Mouse (Mus musculus) embryo, embryonic 9.5 days (tissue): ENCODE measurements around the gene Steap3.

Source experiments
- DNase-seq: peaks from one replicate; pipeline ENCODE4 v3.0.0-alpha.2; 2017; ENCODE audit errors: extremely low spot score

The Steap3 gene

GRCm38 (mm10) chr1:120251193-120251592 lies 21.3 kb downstream of the Steap3 start:
- DNase-seq, result no peak

GRCm38 (mm10) chr1:120250586-120250985 lies 21.9 kb downstream of the Steap3 start:
- DNase-seq, result no peak

DNA sequence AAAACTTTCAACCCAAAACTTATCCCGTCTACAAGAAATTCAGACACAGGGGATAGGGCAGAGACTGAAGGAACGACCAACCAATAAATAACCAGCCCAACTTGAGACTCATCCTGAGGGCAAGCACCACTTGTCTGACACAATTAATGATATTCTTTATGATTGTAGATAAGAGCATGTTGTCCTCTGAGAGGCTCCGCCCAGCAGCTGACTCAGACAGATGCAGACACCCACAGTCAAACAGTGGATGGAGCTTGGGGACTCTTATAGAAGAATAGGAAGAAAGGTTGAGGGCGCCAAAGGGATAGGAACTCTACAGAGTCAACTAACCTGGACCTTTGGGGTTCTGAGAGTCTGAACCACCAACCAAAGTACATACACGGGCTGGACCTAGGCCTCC lies 22.7 kb downstream of the Steap3 start:
- no peak for DNase-seq

DNA sequence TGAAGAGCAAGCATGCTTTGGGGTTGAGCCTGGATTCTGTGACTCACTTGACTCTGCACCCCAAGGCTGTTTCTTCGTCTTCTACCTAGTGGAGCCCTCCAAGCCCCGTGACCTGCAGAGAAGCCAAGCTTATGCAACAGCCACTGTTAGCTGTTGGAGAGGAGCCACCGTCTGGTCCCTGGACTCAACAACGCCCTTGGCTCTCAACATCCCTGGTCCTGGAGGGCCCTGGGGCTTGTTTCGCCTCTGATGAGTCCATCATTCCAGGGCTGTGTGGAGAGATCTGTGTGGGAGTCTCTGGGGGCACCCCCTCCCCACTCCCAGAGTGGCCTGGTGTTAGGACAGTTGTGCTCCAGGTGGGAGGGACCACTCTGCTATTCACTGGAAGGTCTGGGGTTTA lies 24.3 kb downstream of the Steap3 start:
- DNase-seq, result no peak

DNA sequence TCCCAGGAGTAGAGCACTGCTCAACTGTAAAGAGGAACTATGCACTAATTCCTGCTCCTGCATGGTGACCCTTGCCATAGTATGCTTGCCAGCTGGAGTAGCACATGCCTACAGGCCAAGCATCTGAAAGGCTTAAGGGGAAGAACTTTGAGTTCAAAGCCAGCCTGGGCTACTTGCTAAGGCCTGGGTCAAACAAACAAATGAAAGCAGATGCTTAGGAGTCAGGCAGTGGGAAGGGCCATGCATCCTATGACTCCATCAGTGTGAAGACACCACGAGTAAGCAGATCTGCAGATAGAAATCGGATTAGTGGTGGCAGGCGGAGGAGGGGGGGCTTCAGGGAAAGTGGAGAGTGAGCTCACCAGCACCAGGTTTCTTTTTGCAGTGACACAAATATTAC lies 25.2 kb downstream of the Steap3 start:
- DNase-seq, result no peak

GRCm38 (mm10) chr1:120246946-120247345 lies 25.6 kb downstream of the Steap3 start:
- no peak for DNase-seq

GRCm38 (mm10) chr1:120245661-120246131 lies 26.8 kb downstream of the Steap3 start:
- DNase-seq, result no peak

- no peak for DNase-seq
These were observed 27.9 kb downstream of the Steap3 start for GRCm38 (mm10) chr1:120244646-120245045.

- DNase-seq, result no peak
These were observed 28.5 kb downstream of the Steap3 start for GRCm38 (mm10) chr1:120243987-120244386.

- no peak for DNase-seq
These were observed 35.4 kb downstream of the Steap3 start for GRCm38 (mm10) chr1:120237068-120237467.

DNA sequence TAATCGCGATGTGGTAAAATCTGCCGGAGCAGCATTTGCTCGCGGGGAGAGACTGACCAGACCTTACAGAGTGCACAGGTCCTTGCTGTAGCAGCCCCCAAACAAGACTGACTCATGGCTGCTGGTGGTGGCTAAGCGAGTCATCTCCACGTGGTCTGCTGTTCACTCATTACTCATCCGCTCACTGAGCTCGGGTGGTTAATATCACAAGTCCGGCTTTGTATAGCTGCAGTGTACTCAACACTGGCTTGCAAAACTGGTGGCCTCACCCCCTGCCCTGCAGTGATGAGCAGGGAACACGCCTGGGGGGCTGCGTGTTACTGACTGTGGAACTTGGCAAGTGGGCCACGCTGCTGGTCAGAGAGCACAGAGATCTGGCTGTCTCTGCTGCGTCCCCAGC lies 36.1 kb downstream of the Steap3 start:
- no peak for DNase-seq

DNA sequence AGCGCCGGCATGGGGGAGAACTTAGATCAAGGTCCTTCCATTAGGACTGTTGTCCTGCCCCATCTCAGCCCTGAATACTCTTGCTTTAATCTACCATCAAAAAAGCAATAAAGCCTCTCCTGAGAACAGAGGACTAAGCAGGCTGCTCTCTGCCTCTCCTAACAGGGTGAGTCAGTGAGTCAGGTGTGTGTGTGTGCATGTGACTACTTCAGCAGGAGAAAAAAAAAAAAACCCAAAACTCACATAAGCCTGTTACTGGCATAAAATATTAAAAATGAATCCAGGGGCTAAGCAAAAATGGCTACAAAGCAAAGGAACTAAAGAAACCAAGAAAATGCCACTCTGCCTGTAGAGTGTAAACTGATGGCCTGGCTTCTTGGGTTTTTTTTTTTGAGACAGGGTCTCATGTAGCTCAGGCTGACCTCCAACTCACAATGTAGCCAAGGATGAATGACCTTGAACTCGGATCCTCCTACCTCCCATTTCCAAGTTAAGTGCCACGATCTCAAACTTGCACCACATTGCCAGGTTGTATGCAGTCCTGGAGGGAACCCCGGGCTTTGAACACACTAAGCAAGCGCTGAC lies 36.8 kb downstream of the Steap3 start:
- DNase-seq, result no peak

GRCm38 (mm10) chr1:120232170-120232569 lies 40.3 kb downstream of the Steap3 start:
- no peak for DNase-seq

GRCm38 (mm10) chr1:120231334-120231733 lies 41.2 kb downstream of the Steap3 start:
- peak; percentile 34 for DNase-seq

GRCm38 (mm10) chr1:120229723-120230471 lies 42.6 kb downstream of the Steap3 start:
- no peak for DNase-seq

GRCm38 (mm10) chr1:120223613-120224012 lies 48.9 kb downstream of the Steap3 start:
- DNase-seq, result no peak

DNA sequence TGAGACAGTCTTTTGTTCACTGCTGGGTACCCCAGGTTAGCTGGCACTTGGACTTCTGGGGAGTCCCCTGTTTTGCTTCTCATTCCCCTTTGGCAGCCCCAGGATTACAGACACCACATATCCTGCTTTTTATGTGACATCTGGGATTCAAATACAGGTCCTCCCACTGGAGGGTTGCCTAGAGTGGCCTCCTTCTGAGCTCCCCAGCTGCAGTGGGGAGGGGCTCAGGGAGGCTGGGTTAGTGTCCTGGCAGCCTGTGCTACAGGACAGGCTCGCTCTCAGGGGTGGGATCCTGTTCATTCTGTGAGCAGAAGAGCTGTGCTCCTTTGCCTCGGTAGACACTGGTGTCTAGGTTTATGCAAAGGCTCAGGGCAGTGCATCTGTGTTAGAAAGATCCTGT lies 51.2 kb downstream of the Steap3 start:
- DNase-seq, result no peak

DNA sequence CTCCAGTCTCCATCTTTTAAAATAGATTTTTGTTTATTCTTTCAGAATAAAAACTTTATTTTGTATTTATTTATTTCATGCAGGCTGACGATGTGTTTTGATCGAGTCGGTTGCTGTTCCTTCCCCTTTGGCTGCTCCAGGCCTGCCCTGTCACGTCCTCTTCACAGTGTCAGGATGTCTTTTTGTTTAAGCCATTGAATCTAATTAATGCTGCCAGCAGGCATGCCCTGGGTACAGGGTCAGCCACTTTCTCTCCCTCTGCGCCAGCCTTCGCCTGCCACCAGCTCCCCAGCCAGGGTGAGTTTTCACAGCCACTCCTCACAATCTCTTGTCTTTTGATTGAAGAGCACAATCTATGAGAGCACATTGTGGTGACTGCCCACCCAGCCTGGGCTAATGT lies 51.7 kb downstream of the Steap3 start:
- no peak for DNase-seq

- DNase-seq, result no peak
These were observed 63.8 kb downstream of the Steap3 start for GRCm38 (mm10) chr1:120208502-120209230.

- no peak for DNase-seq
These were observed 64.9 kb downstream of the Steap3 start for GRCm38 (mm10) chr1:120207568-120207967.

DNA sequence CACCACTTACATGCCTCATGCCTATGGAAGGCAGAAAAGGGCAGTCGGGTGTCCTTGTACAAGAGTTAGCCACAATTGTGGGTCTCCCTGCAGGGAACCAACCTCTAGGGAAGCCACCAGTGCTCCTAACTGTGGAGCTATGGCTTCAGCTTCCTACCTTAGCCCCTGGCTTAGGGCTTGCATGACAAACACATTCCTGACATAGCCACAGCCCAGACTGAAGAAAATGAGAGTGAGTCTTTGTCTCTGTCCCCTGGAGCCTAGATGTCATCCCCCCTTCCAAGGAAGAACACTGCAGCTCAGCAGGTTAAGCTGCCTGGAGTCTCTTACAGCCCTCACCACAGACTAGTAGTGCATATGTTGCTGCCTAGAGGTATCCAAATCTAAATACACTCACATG lies 67.7 kb downstream of the Steap3 start:
- DNase-seq, result no peak

- no peak for DNase-seq
These were observed 68.7 kb downstream of the Steap3 start for GRCm38 (mm10) chr1:120203836-120204235.

- no peak for DNase-seq
These were observed 70.0 kb downstream of the Steap3 start for GRCm38 (mm10) chr1:120202542-120202941.
